Mouse (Mus musculus) layer of hippocampus, postnatal 25 days (tissue): ENCODE results near the gene Fam221b. TPM values are rescaled to one million over a fixed set of nuclear protein-coding genes. Genes with fewer than 3 reads are reported as not detected.

ENCODE experiments used
- DNase-seq, 2 experiments: peaks; one replicate each; pipeline ENCODE4 v3.0.0; 2022; ENCODE audit warnings: mixed read lengths in 2 of 2, low spot score in 1 of 2; ENCODE audit errors: extremely low spot score in 1 of 2
- total RNA-seq, 2 experiments: library from RNA; stranded (reverse); gene quantifications; 2 replicates each; pipeline ENCODE4 v1.2.3; 2021

The Fam221b gene
- total RNA-seq, 2 experiments from 2014 or later: 1.2 to 1.3 TPM

- DNase-seq: no peak
Observed at GRCm38 (mm10) chr4:43666412-43666811, 2.5 kb downstream of the Fam221b start.

GRCm38 (mm10) chr4:43657146-43657545 is 11.8 kb downstream of the Fam221b start:
- DNase-seq: no peak

DNA sequence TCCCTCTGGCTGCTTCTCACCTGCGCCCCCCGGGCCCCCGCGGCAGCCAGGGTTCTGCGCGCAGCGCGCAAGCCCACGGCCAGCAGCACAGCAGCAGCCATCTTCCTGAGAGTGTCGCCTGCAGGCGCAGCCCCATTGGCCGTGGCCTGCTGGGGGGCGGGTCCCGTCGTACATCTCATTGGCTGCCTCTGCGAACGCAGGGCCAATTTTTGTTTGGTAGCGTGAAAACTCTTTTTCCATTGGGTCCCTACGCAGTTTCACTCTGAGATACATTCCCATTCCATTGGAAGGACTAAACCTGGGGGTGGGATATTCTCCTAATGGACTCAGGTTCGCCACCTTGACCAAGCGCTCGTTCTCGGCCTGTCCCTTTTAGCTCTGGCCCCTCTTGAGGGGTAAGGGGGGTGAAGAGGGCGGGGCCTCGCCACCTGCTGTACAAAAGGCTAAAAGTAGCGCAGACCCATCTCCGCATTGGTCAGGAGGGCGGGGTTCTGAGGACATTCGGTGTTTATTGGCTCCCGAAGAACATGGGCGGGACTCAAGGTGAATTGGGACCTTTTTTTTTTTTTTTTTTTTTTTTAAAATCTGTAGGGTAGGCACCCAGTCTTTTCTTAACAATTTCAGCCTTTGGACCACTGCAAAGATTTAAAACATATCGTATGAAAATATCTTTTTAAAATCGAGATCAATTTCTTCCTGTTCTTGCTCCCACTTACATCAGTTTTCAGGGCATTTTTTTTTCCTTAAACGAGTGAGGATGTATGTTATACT is 12.4 kb downstream of the Fam221b start, which contains the start of gene Hint2:
Gene Hint2, minus strand, starts transcription at position 128 of the 771 bp plus-strand sequence.
- peak; percentile 73 to 86 for DNase-seq

GRCm38 (mm10) chr4:43655656-43656338 is 13.1 kb downstream of the Fam221b start:
- no peak for DNase-seq

- peak in 1 of 2 experiments; percentile 27 for DNase-seq
Observed at GRCm38 (mm10) chr4:43653161-43654015, 15.6 kb downstream of the Fam221b start, which contains the start of gene Spag8. TSS of gene Spag8 (minus strand) at chr4:43653594.

DNA sequence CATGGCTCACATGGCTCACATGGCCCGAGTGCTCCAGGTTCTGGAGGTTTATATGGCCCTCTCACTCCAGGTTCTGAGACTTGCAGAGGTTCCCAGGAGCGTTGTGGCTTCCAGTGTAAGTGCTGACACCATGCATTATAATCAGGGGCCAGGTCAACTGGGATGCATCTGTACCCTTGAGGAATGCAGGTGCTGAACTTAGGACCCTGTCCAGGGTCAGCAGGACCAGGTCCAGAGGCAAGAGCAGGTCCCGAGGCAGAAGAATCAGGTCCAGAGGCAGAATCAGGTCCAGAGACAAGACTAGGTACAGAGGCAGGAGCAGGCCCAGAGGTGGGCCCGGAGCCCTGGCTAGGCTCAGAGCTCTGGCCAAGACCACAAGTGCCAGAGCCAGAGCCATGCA is 16.2 kb downstream of the Fam221b start:
- DNase-seq: no peak

DNA sequence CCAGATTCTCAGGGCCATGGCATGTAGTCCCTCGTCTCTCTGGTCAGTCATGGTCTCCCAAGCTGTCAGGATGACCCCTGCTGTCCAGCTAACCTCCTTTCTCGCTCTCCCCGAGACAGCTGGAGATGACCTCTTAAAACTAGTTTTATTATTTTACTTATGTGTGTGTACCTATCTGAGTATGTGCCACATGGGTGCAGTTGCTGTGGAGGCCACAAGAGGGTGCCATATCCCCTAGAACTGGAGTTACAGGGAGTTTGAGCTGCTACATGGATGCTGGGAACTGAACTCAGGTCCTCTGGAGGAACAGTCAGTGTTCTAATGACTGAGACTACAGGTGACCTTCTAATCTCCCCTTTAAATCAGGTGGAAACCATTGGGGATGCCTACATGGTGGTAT is 19.2 kb downstream of the Fam221b start:
- DNase-seq: no peak

GRCm38 (mm10) chr4:43640491-43640890 is 28.5 kb downstream of the Fam221b start:
- DNase-seq: no peak

DNA sequence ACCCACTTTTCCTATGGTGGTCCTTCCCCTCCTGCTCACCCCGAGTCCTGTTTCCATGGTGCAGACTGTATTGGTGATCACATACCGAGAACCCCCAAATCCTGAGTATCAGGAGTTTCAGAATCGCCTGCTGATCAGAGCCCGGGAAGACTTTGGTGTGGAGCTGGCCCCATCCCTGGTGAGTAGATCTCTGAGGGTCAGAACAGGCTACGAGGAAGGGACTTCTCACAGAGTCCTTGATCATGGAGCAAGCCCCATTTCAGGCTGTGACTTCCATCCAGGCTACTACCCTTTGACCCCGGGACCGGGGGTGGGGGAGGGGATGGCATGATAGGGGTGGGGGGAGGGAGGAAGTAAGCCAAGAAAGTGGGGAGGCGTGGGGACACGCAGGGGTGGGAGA is 28.9 kb downstream of the Fam221b start:
- DNase-seq: no peak

DNA sequence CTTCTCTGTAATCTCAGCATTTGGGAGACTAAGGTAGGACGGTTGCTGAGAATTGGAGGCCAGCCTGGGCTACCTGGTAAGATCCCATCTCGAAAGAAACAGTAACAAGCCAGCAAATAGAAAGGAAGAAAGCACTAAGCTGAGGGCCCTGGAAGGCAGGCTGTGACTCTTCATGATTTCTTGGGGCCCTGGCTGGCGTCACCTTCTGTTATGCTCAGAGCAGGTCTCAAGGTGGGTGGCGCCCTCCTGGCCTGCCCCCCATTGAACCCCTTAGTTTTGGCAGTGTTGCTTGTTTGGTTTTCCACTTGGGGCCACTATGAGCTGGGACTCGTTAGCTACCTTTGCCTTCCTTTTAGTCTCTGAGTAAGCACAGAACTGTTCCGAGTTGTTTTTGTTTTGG is 32.2 kb downstream of the Fam221b start:
- no peak for DNase-seq

- DNase-seq: no peak
Observed at GRCm38 (mm10) chr4:43634621-43635374, 34.1 kb downstream of the Fam221b start.

DNA sequence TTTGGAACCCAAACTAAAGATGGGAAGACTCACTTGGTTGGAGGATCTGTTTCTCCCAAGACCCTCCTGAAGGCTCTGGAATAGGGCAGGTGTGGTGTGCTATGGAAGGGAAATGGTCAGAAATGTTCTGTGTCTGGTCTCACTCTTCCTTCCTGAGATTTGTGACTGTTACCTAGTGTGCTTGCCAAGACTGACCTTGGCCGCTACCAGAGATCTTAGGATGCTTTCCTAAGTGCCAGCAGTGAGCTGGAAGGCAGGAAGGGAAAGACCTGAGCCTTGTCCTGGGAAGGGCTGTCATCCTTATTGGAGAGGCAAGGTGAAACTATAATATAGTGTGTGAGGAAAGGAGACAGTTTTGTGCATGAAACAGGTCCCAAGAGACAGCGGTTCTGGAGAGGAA is 35.2 kb downstream of the Fam221b start:
- DNase-seq: no peak

DNA sequence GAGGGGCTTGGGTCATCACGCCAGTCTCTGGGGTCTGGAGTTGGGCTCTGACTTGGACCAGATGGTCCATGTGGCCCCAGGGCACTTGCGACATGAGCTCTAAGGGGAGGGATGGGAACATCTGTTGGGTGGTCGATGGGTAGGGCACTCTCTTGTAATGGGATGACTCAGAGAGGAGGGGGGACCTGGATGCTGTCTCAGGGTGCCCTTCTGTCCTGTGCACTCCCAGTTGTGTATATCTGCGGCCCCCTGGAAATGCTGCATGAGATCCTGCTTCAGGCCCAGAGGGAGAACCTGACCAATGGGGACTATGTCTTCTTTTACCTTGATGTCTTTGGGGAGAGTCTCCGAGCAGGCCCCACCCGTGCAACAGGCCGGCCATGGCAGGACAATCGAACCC is 35.6 kb downstream of the Fam221b start:
- no peak for DNase-seq

DNA sequence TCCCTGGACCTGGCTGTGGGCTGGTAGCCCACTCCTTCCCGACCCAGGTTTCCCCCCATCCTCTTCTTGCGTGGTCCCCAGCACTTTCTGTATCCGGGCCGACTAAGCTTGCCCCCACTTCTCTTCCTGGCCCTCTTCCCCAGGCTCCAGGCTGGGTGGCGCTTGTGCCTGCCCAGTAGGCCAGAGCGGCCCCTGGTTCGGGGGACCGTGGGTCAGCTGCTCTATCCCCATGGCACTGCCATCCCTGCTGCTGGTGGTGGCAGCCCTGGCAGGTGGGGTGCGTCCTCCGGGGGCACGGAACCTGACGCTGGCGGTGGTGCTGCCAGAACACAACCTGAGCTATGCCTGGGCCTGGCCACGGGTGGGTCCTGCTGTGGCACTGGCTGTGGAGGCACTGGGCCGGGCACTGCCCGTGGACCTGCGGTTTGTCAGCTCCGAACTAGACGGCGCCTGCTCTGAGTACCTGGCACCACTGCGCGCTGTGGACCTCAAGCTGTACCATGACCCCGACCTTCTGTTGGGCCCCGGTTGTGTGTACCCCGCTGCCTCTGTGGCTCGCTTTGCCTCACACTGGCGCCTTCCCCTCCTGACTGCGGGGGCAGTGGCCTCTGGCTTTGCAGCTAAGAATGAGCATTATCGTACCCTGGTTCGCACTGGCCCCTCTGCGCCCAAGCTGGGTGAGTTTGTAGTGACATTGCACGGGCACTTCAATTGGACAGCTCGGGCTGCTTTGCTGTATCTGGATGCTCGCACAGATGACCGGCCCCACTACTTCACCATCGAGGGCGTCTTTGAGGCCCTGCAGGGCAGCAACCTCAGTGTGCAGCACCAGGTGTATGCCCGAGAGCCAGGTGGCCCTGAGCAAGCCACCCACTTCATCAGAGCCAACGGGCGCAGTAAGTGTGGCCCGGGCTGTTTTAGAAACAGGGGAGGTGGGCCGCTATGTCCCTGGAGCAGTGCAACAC is 36.7 kb downstream of the Fam221b start:
- DNase-seq: peak in 1 of 2 experiments; percentile 31

DNA sequence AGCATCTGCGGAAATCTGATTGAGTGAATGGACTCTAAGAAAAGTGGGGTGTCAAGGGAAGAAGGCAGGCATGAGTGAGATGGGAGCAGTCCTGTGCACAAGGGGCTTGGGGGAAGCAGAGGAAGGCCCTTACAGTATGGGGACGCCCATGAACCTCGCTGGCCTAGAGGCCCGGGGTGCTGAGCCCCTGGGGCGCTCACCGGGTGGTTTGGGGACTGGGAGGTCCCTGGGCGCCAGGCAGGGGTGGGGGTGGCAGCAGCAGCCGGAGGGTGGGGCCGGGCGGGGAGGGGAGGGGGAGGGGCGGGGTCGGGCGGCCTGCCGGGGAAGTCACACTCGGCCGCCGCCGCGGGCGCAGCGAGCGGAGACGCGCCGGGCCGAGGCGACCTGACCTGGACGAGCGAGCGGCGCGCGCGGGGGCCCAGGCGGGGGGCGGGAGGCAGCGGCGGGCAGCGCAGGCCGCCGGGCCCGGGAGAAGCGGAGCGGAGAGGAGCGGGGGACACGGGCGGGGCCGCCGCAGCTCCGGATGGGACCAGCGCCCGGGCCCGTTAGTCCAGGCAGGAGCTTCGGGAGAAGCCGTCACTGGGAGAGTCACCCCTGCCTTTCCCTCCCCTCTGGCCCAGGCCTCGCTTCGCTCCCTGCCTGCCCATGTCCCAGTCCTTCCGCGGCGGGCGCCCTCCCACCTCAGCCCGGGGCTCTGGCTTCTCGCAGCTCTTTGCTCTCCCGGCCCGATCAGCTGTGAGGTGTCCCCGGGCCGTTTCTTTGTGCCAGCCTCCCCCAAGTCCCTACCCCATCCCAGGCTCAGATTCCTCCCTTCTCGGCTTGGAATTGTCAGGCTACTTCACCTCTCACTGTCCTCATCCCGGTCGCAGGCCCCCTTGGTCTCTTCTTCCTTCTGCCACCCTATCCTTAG is 37.6 kb downstream of the Fam221b start, which contains the start of gene Npr2:
Gene Npr2, plus strand, starts transcription at position 890 of the 910 bp plus-strand sequence.
- DNase-seq: peak; percentile 36 to 51

DNA sequence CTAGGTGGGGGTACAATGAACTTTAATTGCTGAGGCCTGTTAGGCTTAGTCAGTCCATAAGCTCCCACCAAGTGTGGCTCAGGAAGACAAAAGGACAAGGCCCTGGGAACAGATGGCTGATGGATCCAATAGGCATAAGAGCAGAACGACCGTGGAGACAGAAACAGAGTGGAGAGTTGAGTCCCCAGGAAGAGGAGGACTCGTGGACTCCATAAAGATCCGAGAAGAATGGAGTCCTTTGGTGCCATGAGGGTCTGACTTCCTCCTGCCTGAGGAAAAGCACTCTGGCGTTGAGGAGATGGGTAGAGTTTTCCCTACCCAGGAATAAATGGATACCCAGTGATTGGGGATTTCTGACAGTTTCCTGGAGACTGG is 38.3 kb downstream of the Fam221b start:
- peak in 1 of 2 experiments; percentile 20 for DNase-seq

- peak; percentile 63 to 72 for DNase-seq
Observed at GRCm38 (mm10) chr4:43630030-43630581, 38.8 kb downstream of the Fam221b start.
